Mouse (Mus musculus): ENCODE measurements around the gene Rab3a. TPM values are rescaled to one million over a fixed set of nuclear protein-coding genes. Genes with fewer than 3 reads are reported as not detected.

The Rab3a gene
- total RNA-seq, 2 experiments from 2014 or later, result 49.7 to 57.6 TPM

Small RNA genes within 50 kb of the gene (microRNA-seq; reads per million reads assigned to microRNA genes)
- gene Mir7240, result not detected

Other genes with a start within 250 kb of the Rab3a start
- 100 to 1,000 TPM; 102 TPM for gene Rex1bd, start 247.9 kb upstream of the Rab3a start, total RNA-seq (2021)
- 1,000 to 10,000 TPM; 1,533 to 1,573 TPM for gene Uba52, start 243.9 kb upstream of the Rab3a start, total RNA-seq (2021)
- 100 to 1,000 TPM; 130 to 135 TPM for gene Fkbp8, start 227.0 kb upstream of the Rab3a start, total RNA-seq (2021)
- 10 to 100 TPM; 73.6 to 76.6 TPM for gene Kxd1, start 226.7 kb upstream of the Rab3a start, total RNA-seq (2021)
- gene Ell, start 215.2 kb upstream of the Rab3a start, total RNA-seq (2021), result 10 to 100 TPM; 11.7 to 13.3 TPM
- gene Isyna1, start 160.3 kb upstream of the Rab3a start, total RNA-seq (2021), result 10 to 100 TPM; 21.5 to 25.1 TPM
- gene Ssbp4, start 145.8 kb upstream of the Rab3a start, total RNA-seq (2021), result 10 to 100 TPM; 37.0 to 37.7 TPM
- 1 to 10 TPM; 1.4 to 1.5 TPM for gene Lrrc25, start 138.5 kb upstream of the Rab3a start, total RNA-seq (2021)
- gene Gdf15, start 122.2 kb upstream of the Rab3a start, total RNA-seq (2021), result under 1 TPM; 0.56 to 0.73 TPM
- gene Pgpep1, start 94.3 kb upstream of the Rab3a start, total RNA-seq (2021), result 10 to 100 TPM; 46.8 to 47.5 TPM
- 10 to 100 TPM; 60.6 to 62.9 TPM for gene Lsm4, start 81.4 kb upstream of the Rab3a start, total RNA-seq (2021)
- gene Jund, start 55.7 kb upstream of the Rab3a start, total RNA-seq (2021), result 100 to 1,000 TPM; 136 to 141 TPM
- not detected for gene Iqcn, start 51.2 kb upstream of the Rab3a start, total RNA-seq (2021)
- gene Gm3336, start 36.1 kb upstream of the Rab3a start, total RNA-seq (2021), result not detected
- gene Pde4c, start 31.0 kb upstream of the Rab3a start, total RNA-seq (2021), result 1 to 10 TPM; 2.5 to 3.7 TPM
- 10 to 100 TPM; 26.7 to 28.0 TPM for gene Mpv17l2, start 6.3 kb downstream of the Rab3a start, total RNA-seq (2021)
- 10 to 100 TPM; 21.8 to 25.5 TPM for gene Pik3r2, start 22.0 kb downstream of the Rab3a start, total RNA-seq (2021)
- gene Mast3, start 50.4 kb downstream of the Rab3a start, total RNA-seq (2021), result 1 to 10 TPM; 5.2 to 6.3 TPM
- not detected for gene Il12rb1, start 53.8 kb downstream of the Rab3a start, total RNA-seq (2021)
- gene Arrdc2, start 85.0 kb downstream of the Rab3a start, total RNA-seq (2021), result 10 to 100 TPM in 1 of 2 experiments, 1 to 10 TPM in 1; 9.2 to 10.2 TPM
- 1 to 10 TPM; 8.1 to 8.6 TPM for gene Kcnn1, start 108.6 kb downstream of the Rab3a start, total RNA-seq (2021)
- gene Ccdc124, start 119.3 kb downstream of the Rab3a start, total RNA-seq (2021), result 10 to 100 TPM; 46.6 to 47.7 TPM
- not detected for gene Slc5a5, start 138.1 kb downstream of the Rab3a start, total RNA-seq (2021)
- gene Rpl18a, start 142.7 kb downstream of the Rab3a start, total RNA-seq (2021), result 100 to 1,000 TPM; 838 to 880 TPM
- gene Map1s, start 151.3 kb downstream of the Rab3a start, total RNA-seq (2021), result 10 to 100 TPM; 20.7 to 21.2 TPM

Measured in heart, postnatal 25 days (tissue).